Mouse (Mus musculus) kidney, postnatal 25 days (tissue): Measurements from ENCODE around the gene Egln2.

Source experiments
- DNase-seq, 2 experiments: peaks; one replicate each; pipeline ENCODE4 v3.0.0; 2021; ENCODE audit warnings: mixed read lengths in 2 of 2

Egln2 gene

GRCm38 (mm10) chr7:27174896-27175295 is 8.3 kb upstream of the Egln2 start:
- DNase-seq = no peak

- DNase-seq = no peak
These were observed 7.9 kb upstream of the Egln2 start for GRCm38 (mm10) chr7:27174496-27174895.

GRCm38 (mm10) chr7:27170981-27171380 is 4.4 kb upstream of the Egln2 start:
- DNase-seq = no peak

GRCm38 (mm10) chr7:27168371-27168770 is 1.8 kb upstream of the Egln2 start:
- DNase-seq = peak in 1 of 2 experiments; percentile 61

- peak in 1 of 2 experiments; percentile 44 for DNase-seq
These were observed 983 bp upstream of the Egln2 start for GRCm38 (mm10) chr7:27167475-27168094.

GRCm38 (mm10) chr7:27166229-27166613 is 381 bp downstream of the Egln2 start:
- peak; percentile 91 to 97 for DNase-seq

- DNase-seq = no peak
These were observed 906 bp downstream of the Egln2 start for GRCm38 (mm10) chr7:27165696-27166095.

- peak; percentile 58 to 80 for DNase-seq
These were observed 1.5 kb downstream of the Egln2 start for GRCm38 (mm10) chr7:27165007-27165655.

GRCm38 (mm10) chr7:27164112-27164947 is 2.3 kb downstream of the Egln2 start:
- DNase-seq = peak in 1 of 2 experiments; percentile 77

GRCm38 (mm10) chr7:27163450-27163805 is 3.2 kb downstream of the Egln2 start:
- peak in 1 of 2 experiments; percentile 37 for DNase-seq

- no peak for DNase-seq
These were observed 3.7 kb downstream of the Egln2 start for GRCm38 (mm10) chr7:27162780-27163449.

- DNase-seq = peak in 1 of 2 experiments; percentile 61
These were observed 4.9 kb downstream of the Egln2 start for GRCm38 (mm10) chr7:27161744-27162143.

- peak in 1 of 2 experiments; percentile 34 for DNase-seq
These were observed 5.7 kb downstream of the Egln2 start for GRCm38 (mm10) chr7:27160921-27161320.

- DNase-seq = peak; percentile 92 to 94
These were observed 6.7 kb downstream of the Egln2 start for GRCm38 (mm10) chr7:27159882-27160281.

- peak in 1 of 2 experiments; percentile 40 for DNase-seq
These were observed 7.3 kb downstream of the Egln2 start for GRCm38 (mm10) chr7:27159256-27159655.

GRCm38 (mm10) chr7:27158171-27158570 is 8.4 kb downstream of the Egln2 start:
- peak in 1 of 2 experiments; percentile 38 for DNase-seq

- no peak for DNase-seq
These were observed 10.6 kb downstream of the Egln2 start for GRCm38 (mm10) chr7:27156005-27156404.

GRCm38 (mm10) chr7:27153205-27153764 is 13.3 kb downstream of the Egln2 start, which contains the start of gene Cyp2t4:
TSS of gene Cyp2t4 (plus strand) at chr7:27153714.
- peak; percentile 79 to 90 for DNase-seq

GRCm38 (mm10) chr7:27136410-27136996 is 30.1 kb downstream of the Egln2 start:
- DNase-seq = no peak

GRCm38 (mm10) chr7:27133757-27134156 is 32.8 kb downstream of the Egln2 start:
- DNase-seq = no peak

GRCm38 (mm10) chr7:27133156-27133555 is 33.4 kb downstream of the Egln2 start:
- DNase-seq = peak; percentile 77 to 87

- DNase-seq = peak; percentile 70 to 84
These were observed 34.0 kb downstream of the Egln2 start for GRCm38 (mm10) chr7:27132588-27132987.
